Mouse (Mus musculus) adrenal gland, adult 2 months (tissue): ENCODE data around the gene Sapcd2. TPM values are rescaled to one million over a fixed set of nuclear protein-coding genes. Genes with fewer than 3 reads are reported as not detected.
"Not testable (repeated sequence)": the region's sequence is repeated elsewhere in the genome, so short reads cannot be mapped to it uniquely, and the experiment has no call there.

Experiments
- DNase-seq: peaks from one replicate; pipeline ENCODE4 v3.0.0; 2021
- polyA plus RNA-seq: library from polyadenylated mRNA; depleted of rRNA; stranded (reverse); fragments of >200 nt; gene quantifications from 2 replicates; pipeline ENCODE4 v1.2.3, GENCODE M21; 2012
- total RNA-seq, 2 experiments: library from RNA; stranded (reverse); gene quantifications; 2 replicates each; pipeline ENCODE4 v1.2.3; 2021

The Sapcd2 gene
- total and polyA plus RNA-seq, 3 experiments, result 0.23 to 4.4 TPM; not detected in 1

GRCm38 (mm10) chr2:25372644-25373391 lies 697 bp downstream of the Sapcd2 start:
- no peak for DNase-seq

- DNase-seq, result no peak
Measured at GRCm38 (mm10) chr2:25373431-25373830, 1.3 kb downstream of the Sapcd2 start.

- DNase-seq, result peak; percentile 53
Measured at GRCm38 (mm10) chr2:25376589-25376988, 4.5 kb downstream of the Sapcd2 start.

- no peak for DNase-seq
Measured at GRCm38 (mm10) chr2:25384492-25384891, 12.4 kb downstream of the Sapcd2 start.

GRCm38 (mm10) chr2:25391266-25391665 lies 19.1 kb downstream of the Sapcd2 start:
- no peak for DNase-seq

- DNase-seq, result no peak
Measured at GRCm38 (mm10) chr2:25394281-25395221, 22.4 kb downstream of the Sapcd2 start.

- DNase-seq, result peak; percentile 35
Measured at GRCm38 (mm10) chr2:25395721-25396596, 23.8 kb downstream of the Sapcd2 start, which contains the start of gene Entpd2. Entpd2 (plus strand) TSS chr2:25395874.

GRCm38 (mm10) chr2:25396597-25396983 lies 24.5 kb downstream of the Sapcd2 start:
- DNase-seq, result no peak

GRCm38 (mm10) chr2:25397010-25397409 lies 24.9 kb downstream of the Sapcd2 start:
- DNase-seq, result no peak

GRCm38 (mm10) chr2:25398065-25398464 lies 25.9 kb downstream of the Sapcd2 start:
- DNase-seq, result no peak

GRCm38 (mm10) chr2:25399051-25399450 lies 26.9 kb downstream of the Sapcd2 start, which contains the start of gene Npdc1:
Npdc1 (plus strand) TSS chr2:25399351.
- DNase-seq, result no peak

GRCm38 (mm10) chr2:25400291-25400690 lies 28.2 kb downstream of the Sapcd2 start:
- no peak for DNase-seq

- peak; percentile 79 for DNase-seq
Measured at GRCm38 (mm10) chr2:25400764-25401163, 28.6 kb downstream of the Sapcd2 start.

- DNase-seq, result peak; percentile 62
Measured at GRCm38 (mm10) chr2:25402377-25402971, 30.4 kb downstream of the Sapcd2 start.

GRCm38 (mm10) chr2:25402972-25403601 lies 31.0 kb downstream of the Sapcd2 start:
- peak; percentile 87 for DNase-seq

GRCm38 (mm10) chr2:25403994-25404393 lies 31.9 kb downstream of the Sapcd2 start:
- no peak for DNase-seq

GRCm38 (mm10) chr2:25408908-25409307 lies 36.8 kb downstream of the Sapcd2 start:
- no peak for DNase-seq

- DNase-seq, result not testable (repeated sequence)
Measured at GRCm38 (mm10) chr2:25413436-25413835, 41.3 kb downstream of the Sapcd2 start.

GRCm38 (mm10) chr2:25417426-25417825 lies 45.3 kb downstream of the Sapcd2 start:
- peak; percentile 27 for DNase-seq

GRCm38 (mm10) chr2:25421896-25422295 lies 49.8 kb downstream of the Sapcd2 start:
- peak; percentile 49 for DNase-seq
